Mouse (Mus musculus): ENCODE measurements around the gene Capn15. TPM values are rescaled to one million over a fixed set of nuclear protein-coding genes. Genes with fewer than 3 reads are reported as not detected.
A peak's percentile ranks its signal among the peaks of the same experiment; 100 is the strongest.

Capn15 gene
- total and polyA plus RNA-seq, 2 experiments from 2014 or later: 6.0 to 7.4 TPM

DNA sequence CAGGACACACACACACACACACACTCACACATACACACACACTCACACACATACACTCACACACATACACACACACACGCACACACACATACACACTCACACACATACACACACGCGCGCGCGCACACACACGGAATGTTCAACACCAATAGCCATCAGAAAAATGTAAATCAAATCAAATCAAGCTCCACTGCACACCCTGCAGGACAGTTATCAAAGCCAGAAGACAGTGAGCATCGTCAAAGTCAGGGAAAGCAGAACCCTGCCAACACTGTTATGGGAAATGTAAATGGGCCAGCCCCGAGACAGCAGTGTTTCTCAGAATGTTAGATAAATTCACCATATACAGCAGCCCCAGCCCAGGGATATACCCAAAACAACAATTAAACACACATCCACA, 15.1 kb downstream of the Capn15 start:
- Histone ChIP-seq H3K4me2 (ENCODE audit: low read depth, low read length) (no peak overlapping the region), H3K4me3 (ENCODE audit: low read depth, low read length) (no peak overlapping the region), H3K4me1 (ENCODE audit: control insufficient read depth, insufficient read depth) (peaks cover 12% of the 10 kb centered on the region), H3K27ac (ENCODE audit: low read depth) (no peak overlapping the region), H3K9me3 (replicated peaks; ENCODE audit: control insufficient read depth, low read length) (no peaks in the 10 kb centered on the region), H3K27me3 (ENCODE audit: control insufficient read depth, insufficient read depth, low read length) (no peaks in the 10 kb centered on the region), H3K36me3 (replicated peaks; ENCODE audit: control insufficient read depth, insufficient read depth, low read length) (no peaks in the 10 kb centered on the region), H3K9ac (replicated peaks; ENCODE audit: low read depth, low read length) (no peak overlapping the region)
- 87% methylated on average over 9 of the region's 9 CpGs for WGBS
- DNase-seq (ENCODE audit: low spot score): no peak
- TF ChIP-seq EP300 (IDR thresholded peaks at IDR 0.05; ENCODE audit: low read depth): no peak
- TF ChIP-seq CTCF (IDR thresholded peaks at IDR 0.05; ENCODE audit: low read depth): no peak
- no peak for ATAC-seq (ENCODE audit: insufficient read depth, low read depth)

DNA sequence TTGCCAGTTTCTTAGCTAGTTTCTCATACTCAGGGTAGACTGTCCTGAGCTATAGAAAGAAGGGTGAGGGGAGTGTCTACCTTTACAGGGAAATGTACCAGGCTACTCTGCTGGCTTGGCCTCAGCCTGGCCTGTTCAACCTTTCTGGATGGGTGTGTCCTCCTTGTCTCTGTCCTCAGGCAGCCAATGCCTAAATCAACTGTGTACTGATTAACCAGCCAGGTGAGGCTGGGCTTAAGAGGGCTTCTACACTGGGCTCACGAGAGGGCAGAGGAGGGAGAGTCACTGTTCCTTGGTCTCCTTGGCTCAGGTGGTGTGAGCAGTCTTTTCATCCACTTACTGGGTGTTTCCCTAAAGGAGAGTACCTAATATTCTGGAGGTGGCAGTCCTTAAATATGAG, 17.4 kb downstream of the Capn15 start:
- no peaks in the 10 kb centered on the region for H3K9me3 ChIP-seq (replicated peaks; ENCODE audit: control insufficient read depth, low read length)
- no peak for TF ChIP-seq CTCF (IDR thresholded peaks at IDR 0.05; ENCODE audit: low read depth)
- TF ChIP-seq EP300 (IDR thresholded peaks at IDR 0.05; ENCODE audit: low read depth): no peak
- peaks cover 12% of the 10 kb centered on the region for H3K4me1 ChIP-seq (ENCODE audit: control insufficient read depth, insufficient read depth)
- no peak overlapping the region for H3K4me3 ChIP-seq (ENCODE audit: low read depth, low read length)
- H3K27ac ChIP-seq (ENCODE audit: low read depth): 0 out of 2 replicates have a peak overlapping the region, but pooled peaks have one; percentile 3
- no peaks in the 10 kb centered on the region for H3K27me3 ChIP-seq (ENCODE audit: control insufficient read depth, insufficient read depth, low read length)
- ATAC-seq (ENCODE audit: insufficient read depth, low read depth) (no peak), DNase-seq (ENCODE audit: low spot score) (no peak)
- H3K36me3 ChIP-seq (replicated peaks; ENCODE audit: control insufficient read depth, insufficient read depth, low read length): no peaks in the 10 kb centered on the region
- 70% methylated on average over 1 of the region's 1 CpGs for WGBS
- H3K4me2 ChIP-seq (ENCODE audit: low read depth, low read length): no peak overlapping the region
- no peak overlapping the region for H3K9ac ChIP-seq (replicated peaks; ENCODE audit: low read depth, low read length)

DNA sequence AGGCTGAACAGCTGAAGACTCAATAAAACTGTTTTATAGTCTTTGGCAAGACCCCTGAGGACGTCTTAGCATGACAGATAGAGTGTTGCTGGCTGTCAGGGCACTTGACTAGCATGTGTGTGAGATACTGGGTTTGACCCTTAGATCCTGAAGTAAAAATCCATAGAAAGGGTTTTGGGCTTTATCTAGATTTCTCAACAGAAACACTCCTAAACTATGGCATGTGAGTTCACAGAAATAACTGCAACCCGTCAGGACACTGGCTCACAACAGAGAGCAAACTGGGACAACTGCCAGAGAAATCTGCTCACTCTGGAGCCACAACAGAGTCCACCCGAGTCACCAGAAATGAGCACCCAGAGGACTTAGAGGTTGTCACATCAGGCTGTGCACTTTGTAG, 17.9 kb downstream of the Capn15 start:
- 16% methylated on average over 3 of the region's 3 CpGs for WGBS
- Histone ChIP-seq H3K4me2 (ENCODE audit: low read depth, low read length) (no peak overlapping the region), H3K27ac (ENCODE audit: low read depth) (peak overlapping the region; percentile 30; the same call in 1 of the 2 replicates), H3K9me3 (replicated peaks; ENCODE audit: control insufficient read depth, low read length) (no peaks in the 10 kb centered on the region), H3K4me1 (ENCODE audit: control insufficient read depth, insufficient read depth) (peaks cover 12% of the 10 kb centered on the region), H3K27me3 (ENCODE audit: control insufficient read depth, insufficient read depth, low read length) (no peaks in the 10 kb centered on the region), H3K36me3 (replicated peaks; ENCODE audit: control insufficient read depth, insufficient read depth, low read length) (no peaks in the 10 kb centered on the region), H3K4me3 (ENCODE audit: low read depth, low read length) (no peak overlapping the region), H3K9ac (replicated peaks; ENCODE audit: low read depth, low read length) (no peak overlapping the region)
- DNase-seq (ENCODE audit: low spot score) (peak; percentile 35), ATAC-seq (ENCODE audit: insufficient read depth, low read depth) (no peak; the same call in 1 of the 2 replicates)
- TF ChIP-seq CTCF (IDR thresholded peaks at IDR 0.05; ENCODE audit: low read depth) (no peak), EP300 (IDR thresholded peaks at IDR 0.05; ENCODE audit: low read depth) (no peak)

GRCm38 (mm10) chr17:25964271-25964670, 21.3 kb downstream of the Capn15 start:
- H3K36me3 ChIP-seq (replicated peaks; ENCODE audit: control insufficient read depth, insufficient read depth, low read length): peaks cover 17% of the 10 kb centered on the region; the same call in 1 of the 2 replicates
- TF ChIP-seq EP300 (IDR thresholded peaks at IDR 0.05; ENCODE audit: low read depth) (no peak), CTCF (IDR thresholded peaks at IDR 0.05; ENCODE audit: low read depth) (no peak)
- no peaks in the 10 kb centered on the region for H3K9me3 ChIP-seq (replicated peaks; ENCODE audit: control insufficient read depth, low read length)
- DNase-seq (ENCODE audit: low spot score): no peak
- no peak overlapping the region for H3K4me2 ChIP-seq (ENCODE audit: low read depth, low read length)
- H3K27me3 ChIP-seq (ENCODE audit: control insufficient read depth, insufficient read depth, low read length): no peaks in the 10 kb centered on the region
- WGBS: 81% methylated on average over 7 of the region's 7 CpGs
- no peak overlapping the region for H3K4me3 ChIP-seq (ENCODE audit: low read depth, low read length)
- H3K27ac ChIP-seq (ENCODE audit: low read depth): no peak overlapping the region
- peaks cover 12% of the 10 kb centered on the region for H3K4me1 ChIP-seq (ENCODE audit: control insufficient read depth, insufficient read depth)
- ATAC-seq (ENCODE audit: insufficient read depth, low read depth): no peak
- H3K9ac ChIP-seq (replicated peaks; ENCODE audit: low read depth, low read length): no peak overlapping the region

DNA sequence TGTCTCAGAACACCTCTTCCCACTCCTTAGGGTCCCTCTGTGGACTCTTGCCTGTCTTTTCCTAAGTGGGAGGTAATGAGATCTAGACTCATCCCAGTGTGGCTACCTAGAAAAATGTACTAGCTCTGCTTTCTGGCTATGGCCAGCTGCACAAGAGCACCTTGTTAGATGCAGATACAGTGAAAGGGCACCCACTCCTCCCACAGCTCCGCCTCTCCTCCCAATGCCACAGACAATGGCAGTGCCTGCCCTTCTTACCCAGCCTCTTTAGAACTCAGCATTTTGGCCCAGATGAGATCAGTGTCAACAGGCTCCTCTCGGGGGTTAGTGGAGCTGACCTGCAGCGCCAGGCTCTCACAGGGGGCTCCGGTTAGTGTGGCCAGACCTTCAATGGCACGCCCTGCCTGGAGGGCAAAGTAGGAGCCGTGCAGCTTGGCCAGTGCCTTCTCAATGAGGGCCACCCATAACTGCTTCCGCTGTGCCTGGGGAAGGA, 23.1 kb downstream of the Capn15 start:
- H3K4me2 ChIP-seq (ENCODE audit: low read depth, low read length): no peak overlapping the region
- no peak for TF ChIP-seq CTCF (IDR thresholded peaks at IDR 0.05; ENCODE audit: low read depth)
- no peak for TF ChIP-seq EP300 (IDR thresholded peaks at IDR 0.05; ENCODE audit: low read depth)
- no peak overlapping the region for H3K27ac ChIP-seq (ENCODE audit: low read depth)
- no peak for DNase-seq (ENCODE audit: low spot score)
- no peak for ATAC-seq (ENCODE audit: insufficient read depth, low read depth)
- WGBS: 95% methylated on average over 7 of the region's 7 CpGs
- no peaks in the 10 kb centered on the region for H3K9me3 ChIP-seq (replicated peaks; ENCODE audit: control insufficient read depth, low read length)
- H3K27me3 ChIP-seq (ENCODE audit: control insufficient read depth, insufficient read depth, low read length): no peaks in the 10 kb centered on the region
- H3K4me3 ChIP-seq (ENCODE audit: low read depth, low read length): no peak overlapping the region
- H3K36me3 ChIP-seq (replicated peaks; ENCODE audit: control insufficient read depth, insufficient read depth, low read length): peaks cover 26% of the 10 kb centered on the region; the same call in 1 of the 2 replicates
- H3K4me1 ChIP-seq (ENCODE audit: control insufficient read depth, insufficient read depth): peaks cover 2% of the 10 kb centered on the region; the same call in 1 of the 2 replicates
- H3K9ac ChIP-seq (replicated peaks; ENCODE audit: low read depth, low read length): no peak overlapping the region

- H3K4me1 ChIP-seq (ENCODE audit: control insufficient read depth, insufficient read depth): no peaks in the 10 kb centered on the region
- no peak for ATAC-seq (ENCODE audit: insufficient read depth, low read depth)
- no peak overlapping the region for H3K27ac ChIP-seq (ENCODE audit: low read depth)
- no peak for DNase-seq (ENCODE audit: low spot score)
- no peak overlapping the region for H3K9ac ChIP-seq (replicated peaks; ENCODE audit: low read depth, low read length)
- H3K4me3 ChIP-seq (ENCODE audit: low read depth, low read length): no peak overlapping the region
- TF ChIP-seq CTCF (IDR thresholded peaks at IDR 0.05; ENCODE audit: low read depth) (no peak), EP300 (IDR thresholded peaks at IDR 0.05; ENCODE audit: low read depth) (no peak)
- H3K27me3 ChIP-seq (ENCODE audit: control insufficient read depth, insufficient read depth, low read length): no peaks in the 10 kb centered on the region
- WGBS: 95% methylated on average over 5 of the region's 5 CpGs
- H3K36me3 ChIP-seq (replicated peaks; ENCODE audit: control insufficient read depth, insufficient read depth, low read length): peaks cover 26% of the 10 kb centered on the region; the same call in 1 of the 2 replicates
- no peak overlapping the region for H3K4me2 ChIP-seq (ENCODE audit: low read depth, low read length)
- H3K9me3 ChIP-seq (replicated peaks; ENCODE audit: control insufficient read depth, low read length): no peaks in the 10 kb centered on the region
Measured at GRCm38 (mm10) chr17:25961566-25961965, 24.0 kb downstream of the Capn15 start.
